ENCODE assay signal across 11 mouse cellular contexts in genomic region chr9:29594537-29595294, GRCm38 (mm10).
DNase-seq lines count a peak whose midpoint lies in the region; ATAC-seq and TF ChIP-seq lines count a peak whose summit lies in the region.
"Had no signal": no experiment of that assay in that cellular context is flagged by ENCODE, and none has a peak within 500 bp of the region (broad histone marks: within the 10 kb centered on the region; RNA-seq: fewer than 3 reads in every experiment).

No protein-coding gene starts in this region.

- H3K27me3 ChIP-seq in heart, embryonic 11.5 days (ENCODE audit: control insufficient read depth, insufficient read depth, low read length) = no peaks in the 10 kb centered on the region
- H3K27me3 ChIP-seq in midbrain, embryonic 15.5 days (replicated peaks) = no peaks in the 10 kb centered on the region
- no peaks in the 10 kb centered on the region for H3K27me3 ChIP-seq in midbrain, embryonic 14.5 days (ENCODE audit: control insufficient read depth, insufficient read depth, low read length)
- H3K27me3 ChIP-seq in heart, postnatal 0 days (ENCODE audit: control insufficient read depth, insufficient read depth, low read length) = no peaks in the 10 kb centered on the region
- no peaks in the 10 kb centered on the region for H3K27me3 ChIP-seq in forebrain, embryonic 15.5 days
- H3K27me3 ChIP-seq in embryonic facial prominence, embryonic 10.5 days (replicated peaks; ENCODE audit: low read depth, poor library complexity, severe bottlenecking) = no peaks in the 10 kb centered on the region

- intact Hi-C loops in heart, postnatal 25 days (cut with DNase I) = no loop called here

- 58% methylated on average over 21 of the region's 21 CpGs for WGBS in heart, embryonic 11.5 days (ENCODE audit: insufficient replicate concordance)
- WGBS in midbrain, embryonic 15.5 days = 65% methylated on average over 21 of the region's 21 CpGs
- WGBS in midbrain, embryonic 14.5 days = 76% methylated on average over 21 of the region's 21 CpGs
- WGBS in heart, postnatal 0 days = 50% methylated on average over 21 of the region's 21 CpGs
- WGBS in forebrain, embryonic 15.5 days = 72% methylated on average over 21 of the region's 21 CpGs
- 86% methylated on average over 21 of the region's 21 CpGs for WGBS in embryonic facial prominence, embryonic 10.5 days

- TF ChIP-seq CTCF in heart, postnatal 0 days (IDR thresholded peaks at IDR 0.05; ENCODE audit: low read depth) = no peak

- ATAC-seq in heart, embryonic 11.5 days (replicated peaks; ENCODE audit: insufficient number of reproducible peaks, low FRiP score, low TSS enrichment) = no peak
- no peak for ATAC-seq in midbrain, embryonic 15.5 days (replicated peaks)
- ATAC-seq in midbrain, embryonic 14.5 days (ENCODE audit: low FRiP score, low TSS enrichment) = no peak
- no peak for ATAC-seq in heart, postnatal 0 days (ENCODE audit: insufficient read depth, low read depth)
- ATAC-seq in forebrain, embryonic 15.5 days (replicated peaks) = no peak
- ATAC-seq: intestine, postnatal 0 days had no signal

- no peak overlapping the region for H3K4me3 ChIP-seq in heart, embryonic 11.5 days (ENCODE audit: low read depth, low read length)
- H3K4me3 ChIP-seq in midbrain, embryonic 15.5 days = no peak overlapping the region
- H3K4me3 ChIP-seq in midbrain, embryonic 14.5 days (replicated peaks; ENCODE audit: low read depth, low read length) = no peak overlapping the region
- peak overlapping the region; percentile 12 for H3K4me3 ChIP-seq in heart, postnatal 0 days (ENCODE audit: low read depth, low read length)
- H3K4me3 ChIP-seq in forebrain, embryonic 15.5 days = no peak overlapping the region
- H3K4me3 ChIP-seq in embryonic facial prominence, embryonic 10.5 days = no peak overlapping the region

- H3K36me3 ChIP-seq in heart, embryonic 11.5 days (ENCODE audit: control insufficient read depth, insufficient read depth, low read length) = no peaks in the 10 kb centered on the region
- H3K36me3 ChIP-seq in midbrain, embryonic 15.5 days (replicated peaks) = no peaks in the 10 kb centered on the region
- no peaks in the 10 kb centered on the region for H3K36me3 ChIP-seq in midbrain, embryonic 14.5 days (ENCODE audit: control insufficient read depth, insufficient read depth, low read length)
- no peaks in the 10 kb centered on the region for H3K36me3 ChIP-seq in heart, postnatal 0 days (replicated peaks; ENCODE audit: control insufficient read depth, insufficient read depth, low read length)
- H3K36me3 ChIP-seq in forebrain, embryonic 15.5 days = no peaks in the 10 kb centered on the region
- H3K36me3 ChIP-seq in embryonic facial prominence, embryonic 10.5 days (replicated peaks) = no peaks in the 10 kb centered on the region

- no peak for DNase-seq in heart, postnatal 25 days (ENCODE audit: low spot score)
- DNase-seq in midbrain, embryonic 14.5 days = no peak
- no peak for DNase-seq in heart, postnatal 0 days (ENCODE audit: low spot score)
- no peak for DNase-seq in gastrocnemius, postnatal 10 days
- DNase-seq in embryonic facial prominence, embryonic 10.5 days (ENCODE audit: low spot score) = no peak
- DNase-seq: embryo, embryonic 11 days had no signal

- H3K27ac ChIP-seq in heart, embryonic 11.5 days (ENCODE audit: low read depth, low read length) = no peak overlapping the region
- H3K27ac ChIP-seq in midbrain, embryonic 15.5 days = 0 out of 2 replicates have a peak overlapping the region, but pooled peaks have one; percentile 40
- no peak overlapping the region; the same call in 1 of the 2 replicates for H3K27ac ChIP-seq in midbrain, embryonic 14.5 days (replicated peaks; ENCODE audit: low read depth, low read length)
- H3K27ac ChIP-seq in heart, postnatal 0 days (ENCODE audit: low read depth) = no peak overlapping the region
- H3K27ac ChIP-seq in forebrain, embryonic 15.5 days (replicated peaks) = no peak overlapping the region
- H3K27ac ChIP-seq in embryonic facial prominence, embryonic 10.5 days (replicated peaks) = no peak overlapping the region

- H3K9ac ChIP-seq in heart, embryonic 11.5 days (ENCODE audit: low read depth, low read length) = no peak overlapping the region
- no peak overlapping the region for H3K9ac ChIP-seq in midbrain, embryonic 15.5 days
- H3K9ac ChIP-seq in midbrain, embryonic 14.5 days (replicated peaks; ENCODE audit: low read length) = no peak overlapping the region
- no peak overlapping the region for H3K9ac ChIP-seq in heart, postnatal 0 days (replicated peaks; ENCODE audit: low read depth, low read length)
- no peak overlapping the region for H3K9ac ChIP-seq in forebrain, embryonic 15.5 days (replicated peaks)

- peak overlapping the region; percentile 42 for H3K4me2 ChIP-seq in heart, embryonic 11.5 days
- H3K4me2 ChIP-seq in midbrain, embryonic 15.5 days = no peak overlapping the region
- H3K4me2 ChIP-seq in midbrain, embryonic 14.5 days (ENCODE audit: low read length) = no peak overlapping the region
- H3K4me2 ChIP-seq in heart, postnatal 0 days (ENCODE audit: low read depth, low read length) = peak overlapping the region; percentile 45
- H3K4me2 ChIP-seq in forebrain, embryonic 15.5 days (replicated peaks) = no peak overlapping the region
- H3K4me2 ChIP-seq: liver, embryonic 11.5 days had no signal

- no peaks in the 10 kb centered on the region for H3K9me3 ChIP-seq in heart, embryonic 11.5 days (replicated peaks; ENCODE audit: control insufficient read depth, low read length)
- H3K9me3 ChIP-seq in midbrain, embryonic 15.5 days = no peaks in the 10 kb centered on the region
- no peaks in the 10 kb centered on the region for H3K9me3 ChIP-seq in midbrain, embryonic 14.5 days (ENCODE audit: control insufficient read depth, low read length)
- H3K9me3 ChIP-seq in heart, postnatal 0 days (replicated peaks; ENCODE audit: control insufficient read depth, low read length) = no peaks in the 10 kb centered on the region
- H3K9me3 ChIP-seq in forebrain, embryonic 15.5 days = no peaks in the 10 kb centered on the region
- H3K9me3 ChIP-seq in embryonic facial prominence, embryonic 10.5 days = no peaks in the 10 kb centered on the region

- peaks cover 9% of the 10 kb centered on the region; the same call in 1 of the 2 replicates for H3K4me1 ChIP-seq in heart, embryonic 11.5 days (ENCODE audit: control insufficient read depth, insufficient read depth, low read length)
- peaks cover 20% of the 10 kb centered on the region for H3K4me1 ChIP-seq in midbrain, embryonic 15.5 days
- H3K4me1 ChIP-seq in midbrain, embryonic 14.5 days (ENCODE audit: control insufficient read depth, insufficient read depth, low read length) = no peaks in the 10 kb centered on the region
- 0 out of 2 replicates have a peak, but pooled peaks cover 8% of the 10 kb centered on the region for H3K4me1 ChIP-seq in heart, postnatal 0 days (ENCODE audit: control insufficient read depth, insufficient read depth)
- H3K4me1 ChIP-seq in forebrain, embryonic 15.5 days = peaks cover 14% of the 10 kb centered on the region; the same call in 1 of the 2 replicates
- no peaks in the 10 kb centered on the region for H3K4me1 ChIP-seq in embryonic facial prominence, embryonic 10.5 days

- no peak for TF ChIP-seq EP300 in heart, postnatal 0 days (IDR thresholded peaks at IDR 0.05; ENCODE audit: low read depth)

Comparison
In these comparisons a context has a peak if more than half of its experiments do, and no peak if none do; other contexts are left out.
1. H3K4me2 ChIP-seq: peak in heart, embryonic 11.5 days (single experiment) and heart, postnatal 0 days (single experiment); none in midbrain, embryonic 15.5 days (single experiment), midbrain, embryonic 14.5 days (single experiment) and forebrain, embryonic 15.5 days (single experiment).